Mouse (Mus musculus): ENCODE measurements at regions not wholly inside any gene's neighbourhood (a gene's known extent, or its start where the extent isn't known, plus 50 kb on each side); places are given as distances from the start of the nearest gene placed in this dataset.
"Not testable (repeated sequence)": the region's sequence is repeated elsewhere in the genome, so short reads cannot be mapped to it uniquely, and the experiment has no call there.

DNA sequence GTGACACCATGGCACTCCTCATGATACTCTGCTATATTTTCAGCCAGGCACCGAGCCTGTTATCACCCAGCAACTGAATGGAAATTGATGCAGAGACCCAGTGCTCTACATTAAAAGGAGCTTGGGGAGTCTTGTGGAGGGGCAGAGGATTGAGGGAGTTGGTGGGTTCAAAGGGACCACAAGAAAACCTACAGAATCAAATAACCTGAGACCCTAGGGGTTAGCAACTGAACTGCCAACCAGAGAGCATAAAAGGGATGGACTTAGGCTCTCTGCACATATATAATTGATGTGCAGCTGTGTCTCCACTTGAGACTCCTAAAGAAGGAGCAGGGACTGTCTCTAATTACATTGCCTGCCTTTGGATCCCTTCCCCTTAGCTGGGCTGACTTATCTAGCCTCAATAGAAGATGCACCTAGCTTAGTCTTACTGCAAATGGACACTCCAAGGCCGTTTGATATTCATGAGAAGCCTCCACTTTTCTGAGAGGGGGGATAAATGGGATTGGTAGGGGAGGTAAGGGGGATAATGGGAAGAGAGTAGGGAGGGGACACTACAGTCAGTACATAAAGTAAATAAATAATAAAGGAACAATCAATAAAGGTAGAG, 991.1 kb downstream of the Basp1 start:
- no peaks in the 10 kb centered on the region for H3K27me3 ChIP-seq (ENCODE audit: low read depth, poor library complexity, severe bottlenecking)
- no peaks in the 10 kb centered on the region for H3K4me1 ChIP-seq
- no peaks in the 10 kb centered on the region for H3K36me3 ChIP-seq
- DNase-seq (ENCODE audit: low spot score): no peak
- WGBS: 66% methylated on average over 2 of the region's 2 CpGs
- no peak overlapping the region for H3K4me3 ChIP-seq
- H3K27ac ChIP-seq (replicated peaks): no peak overlapping the region
- H3K9me3 ChIP-seq (replicated peaks): no peaks in the 10 kb centered on the region

DNA sequence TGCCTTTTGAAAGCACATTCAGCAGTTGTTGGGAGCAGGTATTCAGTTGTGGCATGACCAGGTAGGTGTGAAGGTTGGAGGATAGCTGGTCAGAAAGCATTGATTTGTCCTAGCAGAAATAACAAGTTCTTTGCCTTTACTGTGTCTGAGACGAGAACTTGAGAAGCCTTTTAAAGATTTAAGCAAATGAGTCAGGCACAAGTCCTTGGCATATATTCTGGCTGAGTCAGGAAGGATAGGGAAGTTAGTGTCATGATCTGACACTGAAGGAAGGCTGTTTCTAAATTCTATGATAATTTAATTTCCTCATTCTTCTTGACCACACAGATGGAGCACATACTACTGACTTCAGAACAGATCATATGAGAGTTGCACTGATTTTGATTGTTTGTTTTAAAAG, 993.8 kb downstream of the Basp1 start:
- H3K27ac ChIP-seq (replicated peaks): no peak overlapping the region
- H3K9me3 ChIP-seq (replicated peaks): no peaks in the 10 kb centered on the region
- H3K4me1 ChIP-seq: no peaks in the 10 kb centered on the region
- H3K4me3 ChIP-seq: no peak overlapping the region
- WGBS: 77% methylated on average over 1 of the region's 1 CpGs
- no peaks in the 10 kb centered on the region for H3K36me3 ChIP-seq
- DNase-seq (ENCODE audit: low spot score): no peak
- H3K27me3 ChIP-seq (ENCODE audit: low read depth, poor library complexity, severe bottlenecking): no peaks in the 10 kb centered on the region

DNA sequence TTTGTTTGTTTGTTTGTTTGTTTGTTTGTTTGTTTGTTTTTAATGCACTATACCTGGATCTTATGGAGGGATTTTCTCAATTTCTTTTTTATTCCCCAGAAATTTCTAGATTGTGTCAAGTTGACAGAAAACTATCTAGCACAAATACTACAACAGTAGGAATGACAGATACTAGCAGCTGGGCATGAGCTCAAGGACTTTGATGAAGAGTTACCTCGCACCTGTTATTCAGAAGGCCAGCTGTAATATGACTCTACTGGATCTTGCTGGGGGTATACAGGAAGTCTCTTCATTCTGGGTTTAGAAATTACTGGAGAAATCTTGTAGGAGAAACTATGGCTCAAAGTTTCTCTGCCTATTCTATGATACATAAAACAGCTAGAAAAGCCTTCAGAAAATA, 994.4 kb downstream of the Basp1 start:
- Histone ChIP-seq H3K4me3 (no peak overlapping the region), H3K9me3 (replicated peaks) (no peaks in the 10 kb centered on the region), H3K36me3 (no peaks in the 10 kb centered on the region), H3K27me3 (ENCODE audit: low read depth, poor library complexity, severe bottlenecking) (no peaks in the 10 kb centered on the region), H3K4me1 (no peaks in the 10 kb centered on the region), H3K27ac (replicated peaks) (no peak overlapping the region)
- 89% methylated on average over 1 of the region's 1 CpGs for WGBS
- no peak for DNase-seq (ENCODE audit: low spot score)

DNA sequence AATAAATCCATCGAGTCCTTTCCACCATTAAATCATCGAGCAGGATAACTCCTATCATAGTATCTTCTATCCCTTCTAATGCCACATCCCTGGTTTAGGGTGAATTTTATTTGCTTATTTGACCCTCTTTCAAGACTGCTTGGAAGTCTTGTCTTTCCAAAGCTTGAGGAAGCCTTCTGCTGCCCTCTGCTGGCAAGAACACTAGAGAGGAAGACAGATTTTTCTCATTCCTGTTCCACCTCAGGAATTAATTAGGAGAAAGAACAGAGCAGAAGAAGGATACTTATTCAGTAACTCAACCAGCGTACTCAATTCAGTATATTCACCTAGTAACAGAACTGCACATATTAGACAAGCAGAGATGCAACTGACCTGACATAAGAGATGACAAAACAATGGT, 1005.9 kb downstream of the Basp1 start:
- Histone ChIP-seq H3K36me3 (no peaks in the 10 kb centered on the region), H3K9me3 (replicated peaks) (no peaks in the 10 kb centered on the region), H3K27ac (replicated peaks) (no peak overlapping the region), H3K4me3 (no peak overlapping the region), H3K4me1 (no peaks in the 10 kb centered on the region), H3K27me3 (ENCODE audit: low read depth, poor library complexity, severe bottlenecking) (no peaks in the 10 kb centered on the region)
- 79% methylated on average over 3 of the region's 3 CpGs for WGBS
- DNase-seq (ENCODE audit: low spot score): peak; percentile 47

DNA sequence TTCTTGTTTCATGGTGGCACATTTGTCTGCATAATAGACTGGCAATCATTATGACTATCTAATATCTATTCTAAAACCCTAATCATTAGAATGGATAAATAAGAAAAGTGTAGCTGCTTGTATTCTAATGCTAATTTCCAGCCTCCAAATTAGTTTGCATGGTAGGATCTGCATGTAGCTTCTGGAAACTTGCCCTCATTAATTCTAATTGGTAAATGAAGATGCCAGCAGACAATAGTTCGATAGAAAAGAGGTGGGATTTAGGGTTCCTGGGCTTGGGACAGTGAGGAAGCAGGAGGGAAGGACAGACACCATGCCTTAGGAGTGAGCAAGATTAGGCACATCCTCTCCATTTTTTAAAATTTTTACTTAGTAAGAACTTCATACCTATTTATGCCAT, 1008.3 kb downstream of the Basp1 start:
- no peak overlapping the region for H3K4me3 ChIP-seq
- no peaks in the 10 kb centered on the region for H3K27me3 ChIP-seq (ENCODE audit: low read depth, poor library complexity, severe bottlenecking)
- DNase-seq (ENCODE audit: low spot score): no peak
- H3K36me3 ChIP-seq: no peaks in the 10 kb centered on the region
- H3K4me1 ChIP-seq: no peaks in the 10 kb centered on the region
- no peak overlapping the region for H3K27ac ChIP-seq (replicated peaks)
- H3K9me3 ChIP-seq (replicated peaks): no peaks in the 10 kb centered on the region
- WGBS: 68% methylated on average over 1 of the region's 1 CpGs

DNA sequence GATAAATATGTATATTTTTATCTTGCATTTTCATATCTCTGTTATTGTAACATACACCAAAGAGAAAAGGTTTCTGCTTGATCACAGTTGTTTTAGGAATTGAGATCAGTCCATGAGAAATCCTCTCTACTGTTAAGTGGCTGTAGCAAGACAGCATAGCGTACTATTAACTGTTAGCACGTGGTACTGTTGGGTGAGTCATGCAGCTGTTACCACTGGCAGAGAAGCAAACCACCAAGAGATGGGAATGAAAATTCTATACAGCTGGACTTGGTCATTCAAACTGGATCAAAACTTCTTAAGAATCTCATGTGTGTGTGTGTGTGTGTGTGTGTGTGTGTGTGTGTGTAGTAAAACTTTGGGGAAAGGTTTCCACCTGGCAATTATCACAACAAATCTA, 1013.5 kb downstream of the Basp1 start:
- DNase-seq (ENCODE audit: low spot score): no peak
- WGBS: 96% methylated on average over 2 of the region's 2 CpGs
- H3K27me3 ChIP-seq (ENCODE audit: low read depth, poor library complexity, severe bottlenecking): no peaks in the 10 kb centered on the region
- no peaks in the 10 kb centered on the region for H3K36me3 ChIP-seq
- no peak overlapping the region for H3K27ac ChIP-seq (replicated peaks)
- no peaks in the 10 kb centered on the region for H3K4me1 ChIP-seq
- no peak overlapping the region for H3K4me3 ChIP-seq
- no peaks in the 10 kb centered on the region for H3K9me3 ChIP-seq (replicated peaks)

DNA sequence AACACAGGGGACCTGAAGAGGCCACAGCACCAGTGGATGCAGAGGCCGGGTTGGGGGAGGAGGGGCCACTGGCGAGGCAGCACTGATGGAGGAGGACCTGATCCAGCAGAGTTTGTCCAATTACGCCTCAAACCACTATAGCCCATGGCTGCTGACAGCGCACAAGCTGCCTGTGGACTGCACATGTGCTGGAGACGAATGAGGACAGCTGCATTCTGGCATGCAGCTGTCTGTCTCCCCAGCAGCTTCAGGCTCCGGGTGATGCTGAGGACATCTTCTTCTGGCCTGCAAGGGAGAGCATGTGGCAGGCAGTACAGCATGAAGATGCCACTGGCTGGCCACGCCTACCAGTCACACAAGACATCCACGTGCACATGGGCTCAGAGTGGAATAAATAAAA, 1055.2 kb downstream of the Basp1 start:
- no peak overlapping the region for H3K27ac ChIP-seq (replicated peaks)
- no peaks in the 10 kb centered on the region for H3K27me3 ChIP-seq (ENCODE audit: low read depth, poor library complexity, severe bottlenecking)
- no peak for DNase-seq (ENCODE audit: low spot score)
- no peak overlapping the region for H3K4me3 ChIP-seq
- peaks cover 17% of the 10 kb centered on the region; the same call in 1 of the 2 replicates for H3K9me3 ChIP-seq (replicated peaks)
- 88% methylated on average over 8 of the region's 8 CpGs for WGBS
- no peaks in the 10 kb centered on the region for H3K4me1 ChIP-seq
- no peaks in the 10 kb centered on the region for H3K36me3 ChIP-seq

DNA sequence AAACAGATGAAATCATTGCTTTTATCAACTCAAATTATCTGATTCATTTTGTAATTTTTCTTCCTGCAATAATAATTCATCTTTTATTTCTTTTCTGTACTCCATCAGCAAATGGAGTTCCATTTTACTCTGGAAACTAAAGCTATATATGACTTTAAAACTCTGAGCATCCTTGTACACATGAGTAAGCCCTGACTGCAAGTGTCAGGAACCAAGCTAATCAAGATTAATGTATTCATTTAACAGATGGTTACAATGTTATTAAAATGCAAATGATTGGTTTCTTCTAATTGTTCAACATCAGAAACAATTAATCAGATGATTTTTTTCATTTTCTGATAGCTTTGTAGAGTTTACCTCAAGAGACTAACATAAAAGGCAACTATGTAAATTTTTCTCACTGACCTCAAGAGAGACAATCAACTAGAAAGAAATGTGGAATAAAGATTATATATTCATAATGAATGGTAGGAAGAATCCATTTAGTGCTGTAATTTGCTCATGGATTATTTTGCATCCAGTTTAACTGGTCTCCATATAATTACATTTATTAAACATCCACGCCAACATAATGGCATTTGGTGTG, 1064.5 kb downstream of the Basp1 start:
- Histone ChIP-seq H3K27ac (replicated peaks) (no peak overlapping the region), H3K4me3 (no peak overlapping the region), H3K4me1 (no peaks in the 10 kb centered on the region), H3K36me3 (no peaks in the 10 kb centered on the region), H3K9me3 (replicated peaks) (no peaks in the 10 kb centered on the region), H3K27me3 (ENCODE audit: low read depth, poor library complexity, severe bottlenecking) (no peaks in the 10 kb centered on the region)
- DNase-seq (ENCODE audit: low spot score): no peak
- 84% methylated on average over 1 of the region's 1 CpGs for WGBS

DNA sequence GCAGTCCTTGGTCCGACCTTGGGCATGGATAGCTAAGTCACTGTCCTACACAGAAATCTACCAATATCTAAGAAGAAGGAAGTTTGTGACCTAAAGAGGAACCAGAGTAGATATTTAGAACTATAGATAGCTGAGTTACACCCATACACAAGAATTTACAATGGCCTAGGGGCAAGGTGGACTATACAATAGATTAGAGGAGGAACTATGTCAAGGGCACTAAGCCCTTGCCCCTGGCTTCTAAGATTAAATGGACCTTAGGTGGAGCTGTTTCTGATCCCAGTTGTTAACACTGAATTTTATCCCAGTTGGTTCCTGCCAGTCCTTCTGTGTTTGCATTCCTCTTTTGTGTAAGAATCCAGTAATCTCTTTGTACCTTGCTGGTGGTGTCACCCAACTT, 1077.7 kb downstream of the Basp1 start:
- WGBS: 91% methylated on average over 1 of the region's 1 CpGs
- not testable (repeated sequence) for DNase-seq (ENCODE audit: low spot score); H3K27ac ChIP-seq (replicated peaks); H3K4me1 ChIP-seq; H3K9me3 ChIP-seq (replicated peaks); H3K27me3 ChIP-seq (ENCODE audit: low read depth, poor library complexity, severe bottlenecking); H3K4me3 ChIP-seq; H3K36me3 ChIP-seq

DNA sequence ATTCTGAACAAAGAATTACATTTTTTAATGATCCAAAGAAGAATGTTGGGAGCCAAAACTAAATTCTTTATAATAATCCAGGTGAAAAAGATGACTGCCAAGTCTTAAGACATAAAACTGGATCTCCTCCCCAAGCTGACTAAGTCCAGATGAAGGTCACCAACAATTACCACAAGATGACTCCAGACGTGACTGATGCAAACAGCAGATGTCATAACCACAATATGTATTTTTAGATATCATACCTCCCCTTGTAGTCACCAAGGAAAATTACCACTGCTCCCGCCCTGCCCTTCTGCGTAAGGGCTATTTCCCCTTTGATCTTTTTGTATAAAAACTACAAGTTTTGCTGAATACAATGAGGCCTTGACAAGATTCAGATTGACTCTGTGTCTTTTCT, 1110.4 kb downstream of the Basp1 start:
- H3K36me3 ChIP-seq; H3K4me3 ChIP-seq; H3K27me3 ChIP-seq (ENCODE audit: low read depth, poor library complexity, severe bottlenecking); H3K27ac ChIP-seq (replicated peaks); DNase-seq (ENCODE audit: low spot score); H3K9me3 ChIP-seq (replicated peaks); H3K4me1 ChIP-seq: not testable (repeated sequence)
- 90% methylated on average over 3 of the region's 3 CpGs for WGBS

DNA sequence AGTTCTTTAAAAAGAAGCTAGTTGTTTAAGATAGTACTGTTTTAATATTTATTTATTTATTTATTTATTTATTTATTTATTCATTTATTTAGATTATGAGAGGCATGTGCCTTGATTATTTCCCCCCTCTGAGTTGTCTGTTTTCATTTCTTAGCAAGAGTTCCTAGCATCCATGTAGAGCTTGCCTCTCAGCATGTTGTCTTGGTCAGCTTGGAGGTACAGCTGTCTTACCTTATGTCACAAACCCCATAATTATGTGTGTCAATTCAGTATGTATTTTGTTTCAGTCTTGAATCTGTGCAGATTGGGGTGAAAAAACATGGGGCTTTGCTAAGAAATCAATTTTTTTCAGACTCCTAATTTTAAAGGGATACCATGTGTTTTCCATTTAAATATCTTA, 1116.3 kb downstream of the Basp1 start:
- Histone ChIP-seq H3K4me3 (no peak overlapping the region), H3K27me3 (ENCODE audit: low read depth, poor library complexity, severe bottlenecking) (no peaks in the 10 kb centered on the region), H3K9me3 (replicated peaks) (no peaks in the 10 kb centered on the region; the same call in 1 of the 2 replicates), H3K4me1 (no peaks in the 10 kb centered on the region), H3K36me3 (no peaks in the 10 kb centered on the region), H3K27ac (replicated peaks) (no peak overlapping the region)
- no peak for DNase-seq (ENCODE audit: low spot score)

DNA sequence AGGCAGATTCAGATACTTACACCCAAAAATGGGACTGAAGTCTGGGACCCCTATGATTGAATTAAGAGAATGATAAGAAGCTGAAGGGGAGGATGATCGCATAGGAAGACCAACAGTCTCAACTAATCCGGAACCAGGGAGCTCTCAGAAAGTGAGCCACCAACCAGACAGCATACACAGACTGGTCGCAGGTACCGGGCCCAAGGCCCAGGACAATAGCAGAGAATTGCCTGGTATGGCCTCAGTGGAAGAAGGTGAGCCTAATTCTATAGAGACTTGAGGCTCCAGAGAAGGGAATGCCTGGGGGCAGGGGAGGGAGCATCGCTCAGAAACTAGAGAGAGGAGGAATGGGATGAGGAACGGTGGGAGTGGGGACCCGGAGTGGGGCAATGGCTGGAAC, 1116.8 kb downstream of the Basp1 start:
- H3K4me1 ChIP-seq: no peaks in the 10 kb centered on the region
- DNase-seq (ENCODE audit: low spot score): no peak
- WGBS: 91% methylated on average over 7 of the region's 7 CpGs

DNA sequence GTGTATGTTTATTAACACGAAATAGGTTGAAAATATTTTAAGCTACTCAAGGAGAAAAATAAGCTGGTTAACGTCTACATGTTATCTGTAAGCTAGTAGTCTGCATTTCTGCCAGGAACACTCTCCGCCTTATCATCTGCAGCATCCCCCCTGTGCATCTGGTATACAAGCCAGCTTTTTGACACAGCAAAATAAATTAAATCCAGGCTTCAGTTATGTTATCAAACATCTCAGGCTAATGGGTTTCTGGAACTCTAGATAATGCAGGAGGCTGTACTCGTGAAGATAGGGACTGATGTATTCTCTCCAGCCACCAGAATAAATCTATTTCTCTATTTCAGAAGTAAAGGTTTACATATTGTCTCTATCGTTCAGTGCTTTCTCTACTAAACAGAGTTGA, 1138.5 kb downstream of the Basp1 start:
- WGBS: 81% methylated on average over 5 of the region's 5 CpGs
- H3K36me3 ChIP-seq: no peaks in the 10 kb centered on the region

More for the DNA sequence above, 1116.8 kb downstream of the Basp1 start:
- Histone ChIP-seq H3K4me3 (no peak overlapping the region), H3K9me3 (replicated peaks) (no peaks in the 10 kb centered on the region; the same call in 1 of the 2 replicates), H3K27ac (replicated peaks) (no peak overlapping the region), H3K36me3 (no peaks in the 10 kb centered on the region), H3K27me3 (ENCODE audit: low read depth, poor library complexity, severe bottlenecking) (no peaks in the 10 kb centered on the region)

DNA sequence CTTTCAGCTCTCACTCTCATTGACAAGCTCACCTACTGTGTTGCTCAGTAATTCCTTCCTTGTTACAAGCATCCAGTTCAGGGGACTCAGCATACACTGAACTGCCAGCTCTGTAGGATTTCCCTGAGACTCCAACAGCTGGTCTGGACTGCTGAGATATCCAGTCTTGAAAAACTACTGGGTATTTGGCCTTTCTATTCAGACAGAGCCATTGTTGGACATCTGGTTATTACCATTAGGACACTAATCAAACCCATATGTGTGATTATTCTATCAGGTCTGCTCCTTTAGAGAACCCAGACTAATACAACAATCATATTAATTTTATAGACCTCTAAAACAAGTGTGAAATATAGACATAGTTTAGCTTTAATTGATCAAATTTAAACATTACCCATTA, 1146.2 kb downstream of the Basp1 start:
- Histone ChIP-seq H3K4me3 (no peak overlapping the region), H3K9me3 (replicated peaks) (no peaks in the 10 kb centered on the region), H3K27ac (replicated peaks) (no peak overlapping the region), H3K36me3 (no peaks in the 10 kb centered on the region), H3K27me3 (ENCODE audit: low read depth, poor library complexity, severe bottlenecking) (no peaks in the 10 kb centered on the region), H3K4me1 (no peaks in the 10 kb centered on the region)
- no peak for DNase-seq (ENCODE audit: low spot score)

More for the DNA sequence above, 1138.5 kb downstream of the Basp1 start:
- H3K9me3 ChIP-seq (replicated peaks): no peaks in the 10 kb centered on the region
- H3K4me3 ChIP-seq: no peak overlapping the region
- H3K27ac ChIP-seq (replicated peaks): no peak overlapping the region
- no peaks in the 10 kb centered on the region for H3K4me1 ChIP-seq
- no peak for DNase-seq (ENCODE audit: low spot score)
- H3K27me3 ChIP-seq (ENCODE audit: low read depth, poor library complexity, severe bottlenecking): no peaks in the 10 kb centered on the region

Measured in midbrain, embryonic 10.5 days (tissue).